Mouse (Mus musculus) frontal cortex, postnatal 10 days (tissue): Measurements from ENCODE around the gene Olfr446.

Experiments used
- DNase-seq, 2 experiments: peaks; one replicate each; pipeline ENCODE4 v3.0.0; 2022; ENCODE audit warnings: low spot score in 2 of 2, mixed read lengths in 1 of 2

Olfr446 gene

DNA sequence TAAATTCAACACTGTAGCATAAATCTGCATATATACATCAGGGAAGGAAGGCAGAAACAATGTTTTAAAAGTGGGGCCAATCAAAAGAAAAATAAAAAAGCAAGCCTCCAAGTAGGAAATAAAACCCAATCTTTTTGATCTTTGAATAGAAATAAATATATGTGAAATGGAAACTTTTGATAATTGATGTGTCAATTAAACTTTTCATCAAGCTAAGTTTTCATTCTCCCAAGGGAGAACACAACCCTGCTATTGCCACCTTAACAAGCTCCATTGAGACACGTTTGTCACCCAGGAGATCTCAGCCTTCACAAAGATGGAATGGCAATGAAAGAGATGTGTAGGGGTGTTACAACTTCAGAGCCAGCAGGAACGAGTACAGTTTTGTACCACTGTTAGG lies at the start of gene Olfr446:
Gene Olfr446, plus strand, starts transcription at position 301 of the 400 bp plus-strand sequence.
- DNase-seq = no peak

- DNase-seq = no peak
These were observed 44.9 kb upstream of the Olfr446 start for GRCm38 (mm10) chr6:42876323-42876722.

- no peak for DNase-seq
These were observed 31.0 kb upstream of the Olfr446 start, which contains the start of gene Olfr448 for GRCm38 (mm10) chr6:42890141-42890540. Gene Olfr448 (plus strand): TSS chr6:42890441.

- DNase-seq = no peak
These were observed 20.8 kb upstream of the Olfr446 start for GRCm38 (mm10) chr6:42900345-42900744.

- DNase-seq = no peak
These were observed 12.6 kb upstream of the Olfr446 start, which contains the start of gene Olfr447 for GRCm38 (mm10) chr6:42908578-42908977. Gene Olfr447 (plus strand): TSS chr6:42908878.

DNA sequence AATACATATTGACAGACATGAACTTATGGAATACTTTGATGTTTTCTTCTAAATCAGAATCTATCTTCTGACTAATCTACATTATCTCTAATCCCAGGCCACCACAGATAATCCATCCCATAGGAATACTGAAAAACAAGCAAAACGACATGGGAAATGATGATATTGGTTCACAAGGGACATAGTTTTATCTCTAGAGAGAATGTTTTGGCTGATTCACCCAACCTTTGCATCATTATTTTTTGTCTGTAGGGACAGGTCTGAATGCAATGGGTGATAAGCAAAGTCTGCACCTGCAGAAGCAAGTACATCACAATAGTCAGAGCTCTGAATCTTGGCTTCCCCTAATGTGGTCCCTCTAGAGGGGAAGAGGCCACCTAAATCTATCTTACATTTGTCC lies 27.6 kb downstream of the Olfr446 start, which contains the start of gene Olfr444:
Gene Olfr444, plus strand, starts transcription at position 301 of the 400 bp plus-strand sequence.
- DNase-seq = no peak

DNA sequence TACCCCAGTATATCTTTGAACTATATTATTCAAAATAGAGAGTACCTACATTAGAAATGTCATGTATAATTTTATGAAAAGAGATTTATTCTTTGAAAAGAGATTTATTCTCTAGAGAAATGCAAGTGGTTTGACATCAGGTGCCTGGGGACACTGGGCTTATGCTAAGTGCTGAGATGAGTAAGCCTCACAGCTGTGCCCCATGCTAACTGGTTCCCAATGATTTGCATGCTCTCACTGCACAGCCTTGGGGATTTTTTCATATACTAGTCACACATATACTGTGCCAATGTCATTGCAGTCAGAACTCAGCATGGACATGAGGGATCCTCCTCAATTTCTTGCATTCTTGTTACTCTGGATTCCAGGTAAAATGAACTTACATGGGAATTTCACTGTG lies 59.2 kb downstream of the Olfr446 start:
- DNase-seq = no peak
